Mouse (Mus musculus) midbrain, embryonic 12.5 days (tissue): ENCODE data around the gene Stim2. TPM values are rescaled to one million over a fixed set of nuclear protein-coding genes. Genes with fewer than 3 reads are reported as not detected.

Experiments
- ATAC-seq: fragments of 200-750 bp; cut with Nextera tagmentation; 2 replicates; pipeline ENCODE4 v1.8.0; 2017; ENCODE audit warnings: low read depth, moderate TSS enrichment, moderate library complexity; ENCODE audit not compliant: low FRiP score
- H3K27ac ChIP-seq: fragments of 300-500 bp; sonication (generic); replicated peaks from 2 replicates; pipeline ENCODE4 v1.5.1; 2016; ENCODE audit warnings: mild to moderate bottlenecking
- H3K27me3 ChIP-seq: fragments of 300-500 bp; sonication (generic); 2 replicates; pipeline ENCODE4 v1.6.1; 2016; ENCODE audit warnings: mild to moderate bottlenecking
- H3K36me3 ChIP-seq: fragments of 300-500 bp; sonication (generic); 2 replicates; pipeline ENCODE4 v1.6.1; 2016
- H3K4me1 ChIP-seq: fragments of 300-500 bp; sonication (generic); 2 replicates; pipeline ENCODE4 v1.6.1; 2016
- H3K4me2 ChIP-seq: fragments of 300-500 bp; sonication (generic); replicated peaks from 2 replicates; pipeline ENCODE4 v1.6.1; 2016; ENCODE audit warnings: mild to moderate bottlenecking, moderate library complexity
- H3K4me3 ChIP-seq: fragments of 300-500 bp; sonication (generic); 2 replicates; pipeline ENCODE4 v1.5.1; 2016; ENCODE audit warnings: mild to moderate bottlenecking
- H3K9ac ChIP-seq: fragments of 300-500 bp; sonication (generic); replicated peaks from 2 replicates; pipeline ENCODE4 v1.6.1; 2016; ENCODE audit warnings: mild to moderate bottlenecking, moderate library complexity
- H3K9me3 ChIP-seq: fragments of 300-500 bp; sonication (generic); 2 replicates; pipeline ENCODE4 v1.6.1; 2016; ENCODE audit warnings: mild to moderate bottlenecking
- WGBS: fragments of 180-500 bp; shearing (Covaris S2); methylation state at CpG from one replicate; pipeline ENCODE4 v1.1.7; 2016; 5-methylcytosine and 5-hydroxymethylcytosine counted together
- polyA plus RNA-seq: library from polyadenylated mRNA; unstranded; fragments of >200 nt; fragmentation: Nextera tagmentation; extraction: Ambion mirVana; gene quantifications from 2 replicates; pipeline ENCODE4 v1.2.1, GENCODE M21; 2016

The Stim2 gene
- polyA plus RNA-seq, 1 experiment from 2014 or later, result 24.1 TPM

- Histone ChIP-seq H3K4me3 (no peak overlapping the region), H3K27me3 (no peaks in the 10 kb centered on the region), H3K4me1 (peaks cover 11% of the 10 kb centered on the region), H3K27ac (no peak overlapping the region), H3K9ac (no peak overlapping the region), H3K9me3 (no peaks in the 10 kb centered on the region), H3K4me2 (no peak overlapping the region), H3K36me3 (no peaks in the 10 kb centered on the region; the same call in 1 of the 2 replicates)
- WGBS, result 43% methylated on average over 3 of the region's 3 CpGs
- peak; percentile 34; the same call in 1 of the 2 replicates for ATAC-seq
Observed at GRCm38 (mm10) chr5:54100916-54101315, 102.6 kb downstream of the Stim2 start.

DNA sequence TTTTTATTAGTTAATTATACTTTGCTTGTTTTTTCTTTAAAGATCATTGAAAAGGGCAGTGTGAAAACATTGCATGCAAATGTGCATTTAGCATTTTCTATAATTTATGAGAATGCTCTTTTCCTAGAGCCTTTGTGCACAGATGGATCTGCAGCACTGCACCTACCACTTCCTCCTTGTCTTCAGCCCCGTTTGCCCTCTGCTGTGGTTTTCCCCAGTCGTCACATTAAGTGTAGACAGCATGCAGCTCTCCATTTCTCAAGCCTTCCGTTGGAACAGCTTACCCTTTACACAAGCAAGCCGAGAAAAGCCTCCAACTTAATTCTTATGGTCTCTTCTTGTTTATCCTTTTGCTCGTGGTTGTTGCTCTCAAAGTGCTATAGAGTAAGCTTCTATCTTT lies 103.0 kb downstream of the Stim2 start:
- no peaks in the 10 kb centered on the region; the same call in 1 of the 2 replicates for H3K36me3 ChIP-seq
- no peaks in the 10 kb centered on the region for H3K27me3 ChIP-seq
- no peak overlapping the region for H3K4me3 ChIP-seq
- no peak overlapping the region for H3K9ac ChIP-seq
- WGBS, result 71% methylated on average over 5 of the region's 5 CpGs
- 0 out of 2 replicates have a peak overlapping the region, but pooled peaks have one; percentile 17 for H3K27ac ChIP-seq
- no peak overlapping the region for H3K4me2 ChIP-seq
- ATAC-seq, result no peak
- no peaks in the 10 kb centered on the region for H3K9me3 ChIP-seq
- peaks cover 11% of the 10 kb centered on the region for H3K4me1 ChIP-seq

GRCm38 (mm10) chr5:54101960-54102359 lies 103.7 kb downstream of the Stim2 start:
- ATAC-seq, result no peak
- Histone ChIP-seq H3K4me2 (no peak overlapping the region), H3K4me3 (no peak overlapping the region), H3K36me3 (no peaks in the 10 kb centered on the region; the same call in 1 of the 2 replicates), H3K27me3 (no peaks in the 10 kb centered on the region), H3K27ac (no peak overlapping the region), H3K9me3 (no peaks in the 10 kb centered on the region), H3K9ac (no peak overlapping the region), H3K4me1 (peaks cover 11% of the 10 kb centered on the region)
- WGBS, result 77% methylated on average over 1 of the region's 1 CpGs

DNA sequence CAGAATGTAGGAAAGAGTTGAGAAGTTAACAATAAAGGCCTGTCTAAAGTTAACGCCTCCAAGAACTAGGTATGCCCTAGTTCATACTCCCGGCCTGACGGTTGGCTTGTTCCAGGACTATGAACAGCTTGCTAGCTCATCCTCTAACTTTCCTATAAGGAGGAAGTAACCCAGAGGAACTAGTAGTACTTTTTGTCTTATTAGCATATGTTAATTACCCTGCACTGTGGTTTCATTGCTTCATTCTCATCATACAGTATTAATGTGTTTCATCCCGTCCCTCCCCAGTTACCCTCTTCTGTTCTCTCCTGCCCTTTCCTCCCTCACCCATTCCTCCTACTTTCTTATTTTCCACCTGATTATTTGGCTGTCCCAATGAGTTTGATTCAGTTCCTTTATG lies 108.4 kb downstream of the Stim2 start:
- no peaks in the 10 kb centered on the region for H3K4me1 ChIP-seq
- no peak for ATAC-seq
- WGBS, result 89% methylated on average over 4 of the region's 4 CpGs
- no peak overlapping the region for H3K4me3 ChIP-seq
- no peaks in the 10 kb centered on the region; the same call in 1 of the 2 replicates for H3K36me3 ChIP-seq
- no peaks in the 10 kb centered on the region for H3K27me3 ChIP-seq
- no peaks in the 10 kb centered on the region for H3K9me3 ChIP-seq
- H3K9ac ChIP-seq, result no peak overlapping the region
- no peak overlapping the region for H3K4me2 ChIP-seq
- no peak overlapping the region for H3K27ac ChIP-seq

DNA sequence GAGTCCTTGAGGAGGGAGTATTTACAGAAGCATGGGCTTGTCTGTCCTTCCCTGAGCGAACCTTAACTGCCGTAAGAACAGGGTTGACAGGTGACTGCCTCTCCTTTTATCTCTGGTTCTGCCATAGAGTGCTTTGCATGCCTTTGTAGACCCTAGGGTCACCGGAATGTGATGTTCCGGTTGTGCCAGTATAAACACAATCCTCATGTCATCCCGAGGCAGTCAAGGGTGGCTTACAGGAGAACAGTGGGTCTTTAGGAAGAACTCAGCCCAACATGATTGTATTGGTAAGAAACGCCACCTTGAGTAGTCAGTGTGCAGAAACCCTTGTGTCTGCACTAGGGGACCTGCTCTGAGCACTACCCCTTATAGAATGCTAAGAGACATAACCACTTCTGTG lies 108.8 kb downstream of the Stim2 start:
- H3K4me2 ChIP-seq, result no peak overlapping the region
- no peaks in the 10 kb centered on the region for H3K4me1 ChIP-seq
- 76% methylated on average over 6 of the region's 6 CpGs for WGBS
- no peak for ATAC-seq
- H3K9me3 ChIP-seq, result no peaks in the 10 kb centered on the region
- H3K4me3 ChIP-seq, result no peak overlapping the region
- H3K27ac ChIP-seq, result no peak overlapping the region
- H3K9ac ChIP-seq, result no peak overlapping the region
- no peaks in the 10 kb centered on the region; the same call in 1 of the 2 replicates for H3K36me3 ChIP-seq
- H3K27me3 ChIP-seq, result no peaks in the 10 kb centered on the region

GRCm38 (mm10) chr5:54109096-54109495 lies 110.8 kb downstream of the Stim2 start:
- no peaks in the 10 kb centered on the region for H3K4me1 ChIP-seq
- no peak overlapping the region for H3K9ac ChIP-seq
- H3K4me2 ChIP-seq, result no peak overlapping the region
- H3K9me3 ChIP-seq, result no peaks in the 10 kb centered on the region
- ATAC-seq, result no peak
- H3K36me3 ChIP-seq, result no peaks in the 10 kb centered on the region; the same call in 1 of the 2 replicates
- no peaks in the 10 kb centered on the region for H3K27me3 ChIP-seq
- H3K27ac ChIP-seq, result no peak overlapping the region
- WGBS, result 94% methylated on average over 5 of the region's 5 CpGs
- H3K4me3 ChIP-seq, result no peak overlapping the region

- no peaks in the 10 kb centered on the region for H3K9me3 ChIP-seq
- H3K36me3 ChIP-seq, result no peaks in the 10 kb centered on the region
- WGBS, result 93% methylated on average over 11 of the region's 11 CpGs
- no peaks in the 10 kb centered on the region for H3K27me3 ChIP-seq
- H3K4me2 ChIP-seq, result no peak overlapping the region
- no peak overlapping the region for H3K9ac ChIP-seq
- no peak overlapping the region for H3K4me3 ChIP-seq
- H3K4me1 ChIP-seq, result no peaks in the 10 kb centered on the region
- ATAC-seq, result no peak
- H3K27ac ChIP-seq, result no peak overlapping the region
Observed at GRCm38 (mm10) chr5:54110789-54111188, 112.5 kb downstream of the Stim2 start.

GRCm38 (mm10) chr5:54113284-54113683 lies 115.0 kb downstream of the Stim2 start:
- Histone ChIP-seq H3K27me3 (no peaks in the 10 kb centered on the region), H3K36me3 (0 out of 2 replicates have a peak, but pooled peaks cover 2% of the 10 kb centered on the region), H3K4me1 (no peaks in the 10 kb centered on the region), H3K9ac (no peak overlapping the region), H3K27ac (no peak overlapping the region), H3K4me2 (no peak overlapping the region), H3K9me3 (no peaks in the 10 kb centered on the region), H3K4me3 (no peak overlapping the region)
- WGBS, result 37% methylated on average over 3 of the region's 3 CpGs
- ATAC-seq, result no peak

GRCm38 (mm10) chr5:54116538-54116937 lies 118.2 kb downstream of the Stim2 start:
- H3K27me3 ChIP-seq, result no peaks in the 10 kb centered on the region
- ATAC-seq, result no peak
- H3K4me3 ChIP-seq, result no peak overlapping the region
- H3K9ac ChIP-seq, result no peak overlapping the region
- no peaks in the 10 kb centered on the region for H3K4me1 ChIP-seq
- H3K36me3 ChIP-seq, result peaks cover 8% of the 10 kb centered on the region; the same call in 1 of the 2 replicates
- no peaks in the 10 kb centered on the region for H3K9me3 ChIP-seq
- H3K4me2 ChIP-seq, result no peak overlapping the region
- H3K27ac ChIP-seq, result no peak overlapping the region
- 85% methylated on average over 10 of the region's 10 CpGs for WGBS

DNA sequence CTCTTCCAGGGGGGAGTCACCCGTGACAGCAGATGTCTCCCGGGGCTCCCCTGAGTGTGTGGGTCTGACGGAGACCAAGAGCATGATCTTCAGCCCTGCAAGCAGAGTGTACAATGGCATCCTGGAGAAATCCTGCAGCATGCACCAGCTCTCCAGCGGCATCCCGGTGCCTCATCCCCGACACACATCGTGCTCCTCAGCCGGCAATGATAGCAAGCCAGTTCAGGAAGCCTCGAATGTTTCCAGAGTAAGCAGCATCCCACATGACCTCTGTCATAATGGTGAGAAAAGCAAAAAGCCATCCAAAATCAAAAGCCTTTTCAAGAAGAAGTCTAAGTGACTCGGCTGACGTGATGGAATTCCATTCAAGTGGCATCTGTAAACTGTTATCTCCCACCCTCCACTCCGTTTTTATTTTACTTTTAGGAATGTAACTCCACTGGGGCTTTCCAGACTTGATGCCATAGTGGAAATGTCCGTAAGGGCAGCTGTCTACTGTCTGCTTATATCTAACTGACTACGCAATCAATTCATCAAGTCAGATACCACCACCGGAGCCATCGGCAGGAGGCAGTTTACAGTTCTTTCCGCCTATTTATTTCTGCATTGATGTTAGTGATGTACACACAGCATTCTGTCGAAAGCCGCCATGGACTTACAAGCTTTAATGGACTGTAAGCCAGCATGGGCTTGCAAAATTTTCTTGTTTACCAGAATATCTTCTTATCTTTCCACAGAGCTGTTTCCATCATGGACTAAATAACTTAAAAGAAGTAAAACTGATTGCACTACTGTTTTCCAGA lies 120.3 kb downstream of the Stim2 start:
- H3K27ac ChIP-seq, result no peak overlapping the region
- H3K36me3 ChIP-seq, result peaks cover 8% of the 10 kb centered on the region; the same call in 1 of the 2 replicates
- WGBS, result 83% methylated on average over 19 of the region's 19 CpGs
- no peak overlapping the region for H3K4me3 ChIP-seq
- ATAC-seq, result no peak
- no peaks in the 10 kb centered on the region for H3K9me3 ChIP-seq
- no peak overlapping the region for H3K9ac ChIP-seq
- no peaks in the 10 kb centered on the region for H3K27me3 ChIP-seq
- no peak overlapping the region for H3K4me2 ChIP-seq
- no peaks in the 10 kb centered on the region for H3K4me1 ChIP-seq

DNA sequence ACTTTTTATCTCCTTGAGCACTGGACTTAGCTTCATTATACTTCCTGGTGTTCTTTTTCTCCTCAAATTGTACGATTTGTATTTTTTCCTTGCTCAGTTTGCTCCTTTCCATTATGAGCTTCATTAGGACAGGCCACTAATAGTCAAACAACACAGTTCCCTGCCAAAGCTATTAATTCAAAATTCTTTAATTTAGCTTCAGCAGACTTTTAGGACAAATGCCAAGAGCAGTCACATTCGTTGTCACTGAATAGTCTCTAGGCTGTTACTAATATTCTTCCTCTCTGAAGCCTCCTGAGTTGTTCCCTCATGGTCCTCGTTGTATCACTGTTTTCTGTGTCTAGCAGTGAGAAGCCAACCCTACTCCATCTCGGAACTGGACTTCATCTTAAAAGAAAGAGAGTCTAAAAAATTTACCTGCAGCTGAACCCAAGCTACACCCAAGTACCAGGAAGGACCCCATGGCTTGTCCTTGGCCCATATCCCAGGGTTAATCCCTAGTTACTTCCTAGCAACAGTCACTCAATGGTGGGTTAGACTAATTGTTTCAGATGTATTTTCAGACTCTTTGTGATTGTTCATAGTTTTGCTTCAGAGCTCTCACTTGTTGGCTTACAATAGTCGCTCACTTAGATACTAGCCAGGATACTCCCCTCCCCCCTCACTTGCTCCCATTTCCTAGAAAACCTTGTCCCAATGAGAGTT lies 149.9 kb downstream of the Stim2 start:
- WGBS, result 82% methylated on average over 5 of the region's 5 CpGs
- Histone ChIP-seq H3K4me3 (no peak overlapping the region), H3K9ac (no peak overlapping the region), H3K27me3 (no peaks in the 10 kb centered on the region), H3K4me2 (no peak overlapping the region), H3K9me3 (no peaks in the 10 kb centered on the region), H3K4me1 (no peaks in the 10 kb centered on the region), H3K27ac (no peak overlapping the region), H3K36me3 (no peaks in the 10 kb centered on the region)
- ATAC-seq, result no peak
